Mouse (Mus musculus): ENCODE measurements at regions not wholly inside any gene's neighbourhood (a gene's known extent, or its start where the extent isn't known, plus 50 kb on each side); places are given as distances from the start of the nearest gene placed in this dataset.

GRCm38 (mm10) chr13:84360536-84360935, 138.4 kb downstream of the Tmem161b start:
- no peaks in the 10 kb centered on the region for H3K4me1 ChIP-seq (replicated peaks; ENCODE audit: control insufficient read depth in 2 of 2, insufficient read depth in 2 of 2, low read length in 1 of 2)
- no peak for ATAC-seq (ENCODE audit: insufficient read depth)
- no peaks in the 10 kb centered on the region for H3K9me3 ChIP-seq (ENCODE audit: control insufficient read depth, low read length)
- no peak overlapping the region for H3K27ac ChIP-seq
- no peak overlapping the region for H3K4me3 ChIP-seq (ENCODE audit: insufficient read depth in 1 of 2, low read depth in 2 of 2, low read length in 2 of 2)
- no peak overlapping the region for H3K9ac ChIP-seq (replicated peaks)
- no peaks in the 10 kb centered on the region for H3K27me3 ChIP-seq (ENCODE audit: control insufficient read depth, insufficient read depth, low read length)
- DNase-seq (ENCODE audit: low read depth in 3 of 3, low spot score in 3 of 3), result no peak
- TF ChIP-seq CTCF (IDR thresholded peaks at IDR 0.05; ENCODE audit: low read depth) (no peak), EP300 (IDR thresholded peaks at IDR 0.05; ENCODE audit: low read depth) (no peak)
- WGBS (ENCODE audit: insufficient replicate concordance), result 72% methylated on average over 2 of the region's 2 CpGs
- no peaks in the 10 kb centered on the region for H3K36me3 ChIP-seq (replicated peaks; ENCODE audit: control insufficient read depth, insufficient read depth, low read depth)
- no peak overlapping the region for H3K4me2 ChIP-seq (ENCODE audit: low read depth)

- H3K27ac ChIP-seq, result no peak overlapping the region
- no peaks in the 10 kb centered on the region for H3K36me3 ChIP-seq (replicated peaks; ENCODE audit: control insufficient read depth, insufficient read depth, low read depth)
- H3K27me3 ChIP-seq (ENCODE audit: control insufficient read depth, insufficient read depth, low read length), result no peaks in the 10 kb centered on the region
- H3K9me3 ChIP-seq (ENCODE audit: control insufficient read depth, low read length), result no peaks in the 10 kb centered on the region
- no peak overlapping the region for H3K4me3 ChIP-seq (ENCODE audit: insufficient read depth in 1 of 2, low read depth in 2 of 2, low read length in 2 of 2)
- H3K4me2 ChIP-seq (ENCODE audit: low read depth), result no peak overlapping the region
- H3K9ac ChIP-seq (replicated peaks), result no peak overlapping the region
- no peaks in the 10 kb centered on the region for H3K4me1 ChIP-seq (replicated peaks; ENCODE audit: control insufficient read depth in 2 of 2, insufficient read depth in 2 of 2, low read length in 1 of 2)
- no peak for TF ChIP-seq EP300 (IDR thresholded peaks at IDR 0.05; ENCODE audit: low read depth)
- TF ChIP-seq CTCF (IDR thresholded peaks at IDR 0.05; ENCODE audit: low read depth), result no peak; the same call in 1 of the 2 replicates
- 62% methylated on average over 4 of the region's 4 CpGs for WGBS (ENCODE audit: insufficient replicate concordance)
- ATAC-seq (ENCODE audit: insufficient read depth), result no peak
- DNase-seq (ENCODE audit: low read depth in 3 of 3, low spot score in 3 of 3), result no peak
Observed at GRCm38 (mm10) chr13:84364069-84364468, 142.0 kb downstream of the Tmem161b start.

GRCm38 (mm10) chr13:84365503-84365902, 143.4 kb downstream of the Tmem161b start:
- no peak overlapping the region for H3K4me3 ChIP-seq (ENCODE audit: insufficient read depth in 1 of 2, low read depth in 2 of 2, low read length in 2 of 2)
- H3K4me2 ChIP-seq (ENCODE audit: low read depth), result no peak overlapping the region
- no peak overlapping the region for H3K9ac ChIP-seq (replicated peaks)
- H3K27me3 ChIP-seq (ENCODE audit: control insufficient read depth, insufficient read depth, low read length), result no peaks in the 10 kb centered on the region
- H3K36me3 ChIP-seq (replicated peaks; ENCODE audit: control insufficient read depth, insufficient read depth, low read depth), result no peaks in the 10 kb centered on the region
- ATAC-seq (ENCODE audit: insufficient read depth) (no peak), DNase-seq (ENCODE audit: low read depth in 3 of 3, low spot score in 3 of 3) (no peak)
- no peak overlapping the region for H3K27ac ChIP-seq
- TF ChIP-seq CTCF (IDR thresholded peaks at IDR 0.05; ENCODE audit: low read depth), result no peak
- no peak for TF ChIP-seq EP300 (IDR thresholded peaks at IDR 0.05; ENCODE audit: low read depth)
- no peaks in the 10 kb centered on the region for H3K9me3 ChIP-seq (ENCODE audit: control insufficient read depth, low read length)
- no peaks in the 10 kb centered on the region for H3K4me1 ChIP-seq (replicated peaks; ENCODE audit: control insufficient read depth in 2 of 2, insufficient read depth in 2 of 2, low read length in 1 of 2)

- H3K4me3 ChIP-seq (ENCODE audit: insufficient read depth in 1 of 2, low read depth in 2 of 2, low read length in 2 of 2), result no peak overlapping the region
- no peak overlapping the region for H3K4me2 ChIP-seq (ENCODE audit: low read depth)
- no peaks in the 10 kb centered on the region for H3K4me1 ChIP-seq (replicated peaks; ENCODE audit: control insufficient read depth in 2 of 2, insufficient read depth in 2 of 2, low read length in 1 of 2)
- ATAC-seq (ENCODE audit: insufficient read depth), result no peak
- no peak overlapping the region for H3K9ac ChIP-seq (replicated peaks)
- H3K27me3 ChIP-seq (ENCODE audit: control insufficient read depth, insufficient read depth, low read length), result no peaks in the 10 kb centered on the region
- TF ChIP-seq EP300 (IDR thresholded peaks at IDR 0.05; ENCODE audit: low read depth), result no peak
- TF ChIP-seq CTCF (IDR thresholded peaks at IDR 0.05; ENCODE audit: low read depth), result no peak
- no peaks in the 10 kb centered on the region for H3K36me3 ChIP-seq (replicated peaks; ENCODE audit: control insufficient read depth, insufficient read depth, low read depth)
- no peak overlapping the region for H3K27ac ChIP-seq
- no peak for DNase-seq (ENCODE audit: low read depth in 3 of 3, low spot score in 3 of 3)
- H3K9me3 ChIP-seq (ENCODE audit: control insufficient read depth, low read length), result no peaks in the 10 kb centered on the region
Observed at GRCm38 (mm10) chr13:84366017-84366416, 143.9 kb downstream of the Tmem161b start.

- DNase-seq (ENCODE audit: low read depth in 3 of 3, low spot score in 3 of 3) (no peak), ATAC-seq (ENCODE audit: insufficient read depth) (no peak)
- Histone ChIP-seq H3K4me1 (replicated peaks; ENCODE audit: control insufficient read depth in 2 of 2, insufficient read depth in 2 of 2, low read length in 1 of 2) (no peaks in the 10 kb centered on the region), H3K4me2 (ENCODE audit: low read depth) (no peak overlapping the region), H3K9me3 (ENCODE audit: control insufficient read depth, low read length) (no peaks in the 10 kb centered on the region), H3K9ac (replicated peaks) (no peak overlapping the region), H3K4me3 (ENCODE audit: insufficient read depth in 1 of 2, low read depth in 2 of 2, low read length in 2 of 2) (no peak overlapping the region), H3K27me3 (ENCODE audit: control insufficient read depth, insufficient read depth, low read length) (no peaks in the 10 kb centered on the region), H3K27ac (no peak overlapping the region), H3K36me3 (replicated peaks; ENCODE audit: control insufficient read depth, insufficient read depth, low read depth) (no peaks in the 10 kb centered on the region)
- TF ChIP-seq EP300 (IDR thresholded peaks at IDR 0.05; ENCODE audit: low read depth) (no peak), CTCF (IDR thresholded peaks at IDR 0.05; ENCODE audit: low read depth) (no peak)
- WGBS (ENCODE audit: insufficient replicate concordance), result 59% methylated on average over 1 of the region's 1 CpGs
Observed at GRCm38 (mm10) chr13:84366839-84367238, 144.7 kb downstream of the Tmem161b start.

- Histone ChIP-seq H3K36me3 (replicated peaks; ENCODE audit: control insufficient read depth, insufficient read depth, low read depth) (no peaks in the 10 kb centered on the region), H3K9me3 (ENCODE audit: control insufficient read depth, low read length) (no peaks in the 10 kb centered on the region), H3K4me3 (ENCODE audit: insufficient read depth in 1 of 2, low read depth in 2 of 2, low read length in 2 of 2) (no peak overlapping the region), H3K4me1 (replicated peaks; ENCODE audit: control insufficient read depth in 2 of 2, insufficient read depth in 2 of 2, low read length in 1 of 2) (no peaks in the 10 kb centered on the region), H3K4me2 (ENCODE audit: low read depth) (no peak overlapping the region), H3K27ac (no peak overlapping the region), H3K27me3 (ENCODE audit: control insufficient read depth, insufficient read depth, low read length) (no peaks in the 10 kb centered on the region), H3K9ac (replicated peaks) (no peak overlapping the region)
- 45% methylated on average over 2 of the region's 2 CpGs for WGBS (ENCODE audit: insufficient replicate concordance)
- no peak for ATAC-seq (ENCODE audit: insufficient read depth)
- no peak for TF ChIP-seq EP300 (IDR thresholded peaks at IDR 0.05; ENCODE audit: low read depth)
- no peak for TF ChIP-seq CTCF (IDR thresholded peaks at IDR 0.05; ENCODE audit: low read depth)
- DNase-seq (ENCODE audit: low read depth in 3 of 3, low spot score in 3 of 3), result no peak
Observed at GRCm38 (mm10) chr13:84368225-84368624, 146.1 kb downstream of the Tmem161b start.
